Comparison of ENCODE assay signal across 23 mouse cellular contexts in the genomic region with DNA sequence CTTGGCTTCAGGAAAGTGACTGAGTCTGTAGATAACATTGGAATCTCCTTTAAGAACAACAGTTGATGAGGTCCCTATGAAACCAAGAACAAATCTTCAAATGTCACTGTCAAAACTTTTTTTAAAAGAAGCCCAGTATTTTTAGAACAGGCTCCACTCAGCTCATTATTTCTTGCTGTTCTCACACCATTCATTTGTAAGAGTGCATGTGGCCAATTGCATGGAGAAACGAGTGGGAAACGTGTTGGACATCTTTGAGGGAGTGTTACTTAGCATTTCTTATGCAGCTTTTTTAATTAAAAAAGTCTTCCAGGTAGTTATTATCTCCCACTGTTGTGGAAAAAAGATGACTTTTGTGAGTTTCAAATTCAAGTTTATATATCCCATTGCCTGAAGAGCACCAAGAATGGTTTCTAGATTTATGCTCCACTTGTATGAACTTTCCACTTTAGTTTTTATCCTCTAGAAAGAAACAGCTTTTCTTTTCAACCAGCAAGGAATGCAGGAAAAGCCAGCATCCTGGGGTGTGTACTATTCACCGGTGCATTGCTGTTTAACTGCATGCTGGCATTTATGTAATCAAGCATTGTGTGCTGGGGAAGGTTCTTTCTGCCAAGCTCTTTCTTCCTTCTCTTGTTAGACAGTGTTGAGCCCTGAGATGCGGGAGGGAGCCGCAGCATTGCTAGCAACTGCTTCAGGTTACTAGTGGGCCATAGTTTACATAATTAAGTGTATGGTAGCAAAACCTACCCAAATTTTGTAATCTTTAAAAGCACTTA.
A peak's percentile ranks its signal among the peaks of the same experiment; 100 is the strongest.
DNase-seq lines count a peak whose midpoint lies in the region; TF ChIP-seq lines count a peak whose summit lies in the region.
"Had no signal": no experiment of that assay in that cellular context is flagged by ENCODE, and none has a peak within 500 bp of the region (broad histone marks: within the 10 kb centered on the region; RNA-seq: fewer than 3 reads in every experiment).

No protein-coding gene starts in this region.

- DNase-seq in embryo, embryonic 10.5 days (ENCODE audit: low spot score) = peak; percentile 16
- no peak for DNase-seq in embryo, embryonic 11 days
- no peak for DNase-seq in left cerebral cortex, adult 2 months (ENCODE audit: extremely low spot score in 1 of 2, low spot score in 2 of 2)
- no peak for DNase-seq in left cerebral cortex, adult 8-10 months (ENCODE audit: low spot score in 2 of 2)
- peak; percentile 62 for DNase-seq in telencephalon, adult 2 months (ENCODE audit: low read depth, low spot score)
- no peak for DNase-seq in heart, adult 18-20 months
- DNase-seq: adrenal gland, adult 2 months; adrenal gland, postnatal 14 days; cerebellum, adult 18-20 months; cerebellum, adult 9-10 months; cerebellum, postnatal 25 days; gastrocnemius, adult 2 months; gastrocnemius, postnatal 14 days; heart, adult 11 months; heart, postnatal 10 days; heart, postnatal 4 days; kidney, adult 2 months had no signal

- intact Hi-C loops in left cerebral cortex, adult 2 months (cut with DNase I) = loop anchor here (1.0 kb wide), 1 partner anchor 32 kb away; no protein-coding TSS in a partner anchor

- H3K4me3 ChIP-seq in left cerebral cortex, adult 2 months = no peak overlapping the region
- H3K4me3 ChIP-seq: forebrain, embryonic 10.5 days; forebrain, embryonic 15.5 days; gastrocnemius, adult 2 months; heart, embryonic 12.5 days; heart, embryonic 15.5 days had no signal

- TF ChIP-seq CTCF in left cerebral cortex, adult 2 months (IDR thresholded peaks at IDR 0.05) = no peak

- H3K27ac ChIP-seq in left cerebral cortex, adult 2 months = peak overlapping the region; percentile 30; the same call in 1 of the 2 replicates
- H3K27ac ChIP-seq: forebrain, embryonic 10.5 days; forebrain, embryonic 15.5 days; gastrocnemius, adult 2 months; heart, embryonic 15.5 days; hindbrain, embryonic 14.5 days; hindbrain, postnatal 0 days had no signal

Comparison
In these comparisons a context has a peak if more than half of its experiments do, and no peak if none do; other contexts are left out.
1. DNase-seq: peak in embryo, embryonic 10.5 days (single experiment) and telencephalon, adult 2 months (single experiment); none in embryo, embryonic 11 days (single experiment), left cerebral cortex, adult 2 months (0 of 2), left cerebral cortex, adult 8-10 months (0 of 2) and heart, adult 18-20 months (0 of 2).